Mouse (Mus musculus) liver, postnatal 0 days (tissue): ENCODE data around the gene Slc44a1.

Experiments
- CTCF ChIP-seq: sonication (generic); IDR thresholded peaks from 2 replicates; pipeline ENCODE4 v1.5.1; 2016; ENCODE audit warnings: antibody characterized with exemption, low read depth
- EP300 ChIP-seq: IDR thresholded peaks from 2 replicates; pipeline ENCODE4 v1.6.1; 2016; ENCODE audit warnings: antibody characterized with exemption, low read depth, mild to moderate bottlenecking

DNA sequence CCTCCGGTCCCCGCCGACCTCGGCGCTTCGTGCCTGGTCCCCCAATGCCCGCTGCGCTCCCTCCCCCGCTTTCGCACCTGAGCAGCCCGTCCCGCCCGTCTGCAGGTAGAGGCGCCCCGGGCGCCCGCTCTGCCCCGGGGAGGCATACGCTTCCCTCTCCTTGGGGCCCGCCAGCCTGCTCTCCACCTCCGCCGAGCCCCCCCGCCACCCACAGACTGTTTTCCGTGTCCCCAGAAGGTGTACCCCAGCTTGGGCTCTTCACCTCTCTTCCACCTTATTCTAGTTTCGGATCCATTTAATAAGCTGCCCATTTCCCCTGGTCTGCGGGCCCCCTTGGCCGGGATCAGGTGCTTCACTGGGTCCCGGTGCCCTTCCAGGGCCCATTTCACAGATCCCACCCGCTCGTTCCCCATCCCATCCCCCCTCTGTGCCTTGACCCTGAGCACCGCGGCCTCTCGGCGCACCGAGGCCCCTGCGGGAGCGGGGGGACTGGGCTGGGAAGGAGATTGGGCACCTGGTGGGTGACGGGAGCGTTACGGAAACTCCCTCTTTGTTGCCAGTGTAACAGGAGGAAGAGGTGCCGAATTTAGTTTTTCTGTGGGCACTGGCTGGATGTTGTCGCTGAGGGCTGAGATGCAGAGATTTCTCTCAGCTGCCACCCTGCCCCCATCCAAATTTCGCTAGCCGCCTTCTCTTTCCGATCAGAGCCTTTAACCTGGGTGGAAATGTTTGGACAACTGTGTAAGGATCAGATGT is 781 bp downstream of the Slc44a1 start:
- TF ChIP-seq CTCF: no peak
- no peak for TF ChIP-seq EP300
